Mouse (Mus musculus): Measurements from ENCODE around the gene Hs3st3b1. TPM values are rescaled to one million over a fixed set of nuclear protein-coding genes. Genes with fewer than 3 reads are reported as not detected.

The Hs3st3b1 gene
- polyA plus RNA-seq (2012; rRNA removed): 6.7 and 8.4 TPM in 2 replicates

DNA sequence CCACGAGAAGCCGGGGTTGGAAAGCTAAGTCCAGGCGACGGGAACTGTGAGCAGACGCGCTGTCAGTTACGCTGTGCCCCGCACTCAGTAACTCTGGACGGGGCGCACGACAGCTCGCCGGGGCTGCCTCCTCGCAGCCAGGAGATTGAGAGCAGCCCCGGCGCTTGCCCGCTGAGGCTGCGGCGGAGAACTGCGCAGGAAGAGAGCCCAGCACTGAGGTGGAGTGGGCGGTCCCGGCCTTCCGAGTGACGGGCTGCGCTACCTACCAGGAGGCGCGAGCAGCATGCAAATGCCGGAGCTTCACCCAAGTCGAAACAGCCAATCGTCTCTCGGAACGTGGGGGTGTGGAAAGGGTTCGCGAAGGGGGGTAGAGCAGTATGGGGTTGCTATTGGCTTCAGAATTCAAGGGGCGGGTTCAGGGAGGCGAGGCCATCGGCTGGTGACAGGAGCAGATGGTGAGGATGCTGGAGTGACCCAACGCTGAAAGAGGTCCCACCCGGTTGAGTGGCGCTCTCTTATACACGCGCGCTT, at the start of gene Hs3st3b1:
Hs3st3b1 (minus strand) TSS at position 200 of the 531 bp plus-strand sequence.

Other genes with a start within 250 kb of the Hs3st3b1 start
- 27.4 and 29.5 TPM in 2 replicates for gene Cox10, start 157.2 kb upstream of the Hs3st3b1 start, polyA plus RNA-seq (2012; rRNA removed)